Comparison of ENCODE assay signal across 21 mouse cellular contexts in the genomic region with DNA sequence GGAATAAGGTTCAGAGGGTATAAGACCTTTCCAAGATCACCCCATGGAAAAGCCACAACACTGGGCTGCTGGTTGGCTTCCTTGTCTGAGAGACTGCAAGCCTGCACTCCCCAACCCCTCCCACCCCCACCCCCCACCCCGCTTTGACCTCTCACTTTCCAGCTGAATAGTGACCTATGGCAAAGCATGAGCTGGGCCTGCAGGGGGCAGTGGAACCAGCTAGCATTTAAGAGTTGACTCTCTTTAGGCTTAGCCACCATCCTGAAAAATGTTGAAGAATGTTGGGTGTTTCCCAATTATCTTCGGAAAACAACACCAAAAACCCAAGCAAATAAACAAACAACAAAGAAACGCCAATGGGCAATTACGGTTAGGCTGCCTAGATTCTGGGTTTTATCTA. TPM values are rescaled to one million over a fixed set of nuclear protein-coding genes. Genes with fewer than 3 reads are reported as not detected.
DNase-seq lines count a peak whose midpoint lies in the region; ATAC-seq and TF ChIP-seq lines count a peak whose summit lies in the region.
"Had no signal": no experiment of that assay in that cellular context is flagged by ENCODE, and none has a peak within 500 bp of the region (broad histone marks: within the 10 kb centered on the region; RNA-seq: fewer than 3 reads in every experiment).

No protein-coding gene starts in this region.

- ATAC-seq in lung, postnatal 0 days = no peak
- no peak for ATAC-seq in megakaryocyte-erythroid progenitor cell, adult 5-6 weeks (replicated peaks; ENCODE audit: low FRiP score, low TSS enrichment, poor library complexity, severe bottlenecking)
- ATAC-seq: forebrain, embryonic 16.5 days had no signal

- H3K27ac ChIP-seq in kidney, adult 2 months (ENCODE audit: insufficient read depth, low read depth, low read length) = no peak overlapping the region
- H3K27ac ChIP-seq in lung, postnatal 0 days (ENCODE audit: low read length) = no peak overlapping the region
- H3K27ac ChIP-seq in ES-Bruce4 (ENCODE audit: insufficient read depth, low read length) = no peak overlapping the region
- H3K27ac ChIP-seq: embryonic facial prominence, embryonic 13.5 days; forebrain, embryonic 12.5 days; heart, adult 2 months; hindbrain, embryonic 15.5 days had no signal

- no peak overlapping the region for H3K4me3 ChIP-seq in kidney, adult 2 months (ENCODE audit: insufficient read depth, low read depth, low read length)
- H3K4me3 ChIP-seq in lung, postnatal 0 days (ENCODE audit: low read depth, low read length) = no peak overlapping the region
- H3K4me3 ChIP-seq in ES-Bruce4 (ENCODE audit: low read depth, low read length) = no peak overlapping the region
- H3K4me3 ChIP-seq: embryonic facial prominence, embryonic 13.5 days; forebrain, embryonic 12.5 days; heart, adult 2 months; heart, embryonic 12.5 days; hindbrain, embryonic 15.5 days had no signal

- no peak for TF ChIP-seq CTCF in kidney, adult 2 months (conservative IDR thresholded peaks at IDR 0.05; ENCODE audit: insufficient read depth, insufficient read length, low read depth, low read length)
- peak; percentile 31 for TF ChIP-seq CTCF in lung, postnatal 0 days (IDR thresholded peaks at IDR 0.05)
- TF ChIP-seq CTCF in ES-Bruce4 (IDR thresholded peaks at IDR 0.05; ENCODE audit: low read depth, low read length) = peak; percentile 51

- no peaks in the 10 kb centered on the region for H3K9me3 ChIP-seq in lung, postnatal 0 days (ENCODE audit: low read length)
- no peaks in the 10 kb centered on the region for H3K9me3 ChIP-seq in ES-Bruce4 (replicated peaks; ENCODE audit: control insufficient read depth, insufficient read depth, low read length, poor library complexity, severe bottlenecking)
- H3K9me3 ChIP-seq: embryonic facial prominence, embryonic 13.5 days; forebrain, embryonic 12.5 days; heart, embryonic 12.5 days; hindbrain, embryonic 15.5 days had no signal

- no peaks in the 10 kb centered on the region for H3K36me3 ChIP-seq in kidney, adult 2 months (ENCODE audit: control insufficient read depth, insufficient read depth, low read length)
- no peaks in the 10 kb centered on the region for H3K36me3 ChIP-seq in lung, postnatal 0 days (ENCODE audit: insufficient read depth, low read length)
- H3K36me3 ChIP-seq in ES-Bruce4 (ENCODE audit: control insufficient read depth, insufficient read depth, low read length, poor library complexity, severe bottlenecking) = no peaks in the 10 kb centered on the region
- H3K36me3 ChIP-seq: embryonic facial prominence, embryonic 13.5 days; forebrain, embryonic 12.5 days; heart, embryonic 12.5 days; hindbrain, embryonic 15.5 days had no signal

- no peak overlapping the region for H3K4me2 ChIP-seq in lung, postnatal 0 days (replicated peaks; ENCODE audit: low read depth, low read length)
- H3K4me2 ChIP-seq: embryonic facial prominence, embryonic 13.5 days; forebrain, embryonic 12.5 days; heart, embryonic 12.5 days; hindbrain, embryonic 15.5 days had no signal

- peak; percentile 26 for DNase-seq in kidney, postnatal 10 days
- DNase-seq in kidney, adult 2 months = no peak
- DNase-seq in lung, postnatal 0 days (ENCODE audit: low spot score) = no peak
- no peak for DNase-seq in lung, postnatal 14 days
- DNase-seq in ZHBTc4 (ENCODE audit: low read depth, low spot score) = peak; percentile 64
- DNase-seq in neural tube, embryonic 10.5 days (ENCODE audit: extremely low spot score, low spot score) = no peak
- DNase-seq: adrenal gland, postnatal 14 days; cerebellum, adult 18-20 months; gastrocnemius, postnatal 10 days; heart, adult 2 months; heart, postnatal 36 days had no signal

- no peak for TF ChIP-seq POLR2A in kidney, adult 2 months (IDR thresholded peaks at IDR 0.05; ENCODE audit: low read depth, low read length)
- no peak for TF ChIP-seq POLR2A in ES-Bruce4 (IDR thresholded peaks at IDR 0.05; ENCODE audit: insufficient read depth, low read length)

- TF ChIP-seq EP300 in lung, postnatal 0 days (IDR thresholded peaks at IDR 0.05) = no peak
- no peak for TF ChIP-seq EP300 in ES-Bruce4 (IDR thresholded peaks at IDR 0.05; ENCODE audit: insufficient read depth, low read depth, low read length)

- H3K27me3 ChIP-seq in kidney, adult 2 months (replicated peaks; ENCODE audit: control insufficient read depth, insufficient read depth, low read length) = no peaks in the 10 kb centered on the region
- no peaks in the 10 kb centered on the region for H3K27me3 ChIP-seq in lung, postnatal 0 days (replicated peaks; ENCODE audit: insufficient read depth, low read length)
- H3K27me3 ChIP-seq in ES-Bruce4 (ENCODE audit: control insufficient read depth, insufficient read depth, low read length, poor library complexity, severe bottlenecking) = no peaks in the 10 kb centered on the region

- H3K4me1 ChIP-seq in kidney, adult 2 months (ENCODE audit: control insufficient read depth, insufficient read depth, low read length) = peaks cover 15% of the 10 kb centered on the region; the same call in 1 of the 2 replicates
- H3K4me1 ChIP-seq in lung, postnatal 0 days (ENCODE audit: insufficient read depth, low read depth, low read length) = peaks cover 9% of the 10 kb centered on the region; the same call in 1 of the 2 replicates
- peaks cover 3% of the 10 kb centered on the region for H3K4me1 ChIP-seq in ES-Bruce4 (ENCODE audit: control insufficient read depth, insufficient read depth, low read length)

- no peak overlapping the region for H3K9ac ChIP-seq in lung, postnatal 0 days (replicated peaks; ENCODE audit: low read depth)
- H3K9ac ChIP-seq in ES-Bruce4 (ENCODE audit: low read depth, poor library complexity, severe bottlenecking) = no peak overlapping the region
- H3K9ac ChIP-seq: embryonic facial prominence, embryonic 13.5 days; forebrain, embryonic 12.5 days; heart, embryonic 12.5 days; hindbrain, embryonic 15.5 days had no signal

- WGBS in kidney, adult 2 months = 68% methylated on average over 4 of the region's 4 CpGs
- 67% methylated on average over 4 of the region's 4 CpGs for WGBS in lung, postnatal 0 days

RNA-seq across cellular contexts. Expression of a gene that starts 3.1 kb away (rescaled TPM):
- polyA plus RNA-seq in kidney, adult 2 months (2012; rRNA removed) = 163 and 184 TPM in 2 replicates
- polyA plus RNA-seq in lung, postnatal 0 days (2015; fragmentation: Nextera tagmentation; extraction: Ambion mirVana) = 23.4 and 27.4 TPM in 2 replicates
- 31.4 and 35.9 TPM in 2 replicates for polyA plus RNA-seq in ES-Bruce4 (2011; ENCODE audit: insufficient read depth, insufficient read length, low read depth, missing spikeins)
- total RNA-seq in megakaryocyte-erythroid progenitor cell, adult 5-6 weeks (2014; fragmentation: Nextera tagmentation) = 0.82 TPM in 1 of 2 replicates, not detected in the other
- 2.2 TPM in 1 of 2 replicates, not detected in the other for total RNA-seq in megakaryocyte-erythroid progenitor cell, adult 5-6 weeks (2017)

RNA-seq across cellular contexts. Expression of a gene that starts 19.0 kb away (rescaled TPM):
- polyA plus RNA-seq in kidney, adult 2 months (2012; rRNA removed) = 270 and 419 TPM in 2 replicates
- 4.1 TPM in 2 replicates for polyA plus RNA-seq in lung, postnatal 0 days (2015; fragmentation: Nextera tagmentation; extraction: Ambion mirVana)
- polyA plus RNA-seq in ES-Bruce4 (2011; ENCODE audit: insufficient read depth, insufficient read length, low read depth, missing spikeins) = 15.4 and 18.4 TPM in 2 replicates
- total RNA-seq in megakaryocyte-erythroid progenitor cell, adult 5-6 weeks (2014; fragmentation: Nextera tagmentation) = 18.7 and 23.2 TPM in 2 replicates
- 37.0 and 41.1 TPM in 2 replicates for total RNA-seq in megakaryocyte-erythroid progenitor cell, adult 5-6 weeks (2017)

RNA-seq across cellular contexts. Expression of a gene that starts 19.5 kb away (rescaled TPM):
- polyA plus RNA-seq in kidney, adult 2 months (2012; rRNA removed) = 151 and 161 TPM in 2 replicates
- 160 and 171 TPM in 2 replicates for polyA plus RNA-seq in lung, postnatal 0 days (2015; fragmentation: Nextera tagmentation; extraction: Ambion mirVana)
- 9.8 and 10.5 TPM in 2 replicates for polyA plus RNA-seq in ES-Bruce4 (2011; ENCODE audit: insufficient read depth, insufficient read length, low read depth, missing spikeins)
- 6.4 and 10.2 TPM in 2 replicates for total RNA-seq in megakaryocyte-erythroid progenitor cell, adult 5-6 weeks (2014; fragmentation: Nextera tagmentation)
- total RNA-seq in megakaryocyte-erythroid progenitor cell, adult 5-6 weeks (2017) = 0.80 and 2.1 TPM in 2 replicates

RNA-seq across cellular contexts. Expression of a gene that starts 29.5 kb away (rescaled TPM):
- 0.41 and 0.48 TPM in 2 replicates for polyA plus RNA-seq in kidney, adult 2 months (2012; rRNA removed)
- polyA plus RNA-seq in lung, postnatal 0 days (2015; fragmentation: Nextera tagmentation; extraction: Ambion mirVana) = not detected in 2 replicates
- not detected in 2 replicates for polyA plus RNA-seq in ES-Bruce4 (2011; ENCODE audit: insufficient read depth, insufficient read length, low read depth, missing spikeins)
- not detected in 2 replicates for total RNA-seq in megakaryocyte-erythroid progenitor cell, adult 5-6 weeks (2014; fragmentation: Nextera tagmentation)
- total RNA-seq in megakaryocyte-erythroid progenitor cell, adult 5-6 weeks (2017) = not detected in 2 replicates
- total RNA-seq: adrenal gland, postnatal 14 days; gastrocnemius, postnatal 10 days; gastrocnemius, postnatal 4 days; heart, adult 2 months; heart, postnatal 36 days had no signal
- polyA plus RNA-seq: embryonic facial prominence, embryonic 13.5 days; forebrain, embryonic 12.5 days; forebrain, embryonic 16.5 days; heart, embryonic 12.5 days; heart, embryonic 16.5 days; hindbrain, embryonic 11.5 days; hindbrain, embryonic 15.5 days had no signal

RNA-seq across cellular contexts. Expression of a gene that starts 43.2 kb away (rescaled TPM):
- 2.7 and 5.7 TPM in 2 replicates for polyA plus RNA-seq in kidney, adult 2 months (2012; rRNA removed)
- 0.20 and 0.23 TPM in 2 replicates for polyA plus RNA-seq in lung, postnatal 0 days (2015; fragmentation: Nextera tagmentation; extraction: Ambion mirVana)
- 0.70 TPM in 1 of 2 replicates, not detected in the other for polyA plus RNA-seq in ES-Bruce4 (2011; ENCODE audit: insufficient read depth, insufficient read length, low read depth, missing spikeins)
- 0.96 TPM in 1 of 2 replicates, not detected in the other for total RNA-seq in megakaryocyte-erythroid progenitor cell, adult 5-6 weeks (2014; fragmentation: Nextera tagmentation)
- 0.46 TPM in 1 of 2 replicates, not detected in the other for total RNA-seq in megakaryocyte-erythroid progenitor cell, adult 5-6 weeks (2017)
- total RNA-seq: heart, adult 2 months; heart, postnatal 36 days had no signal
- polyA plus RNA-seq: heart, adult 2 months had no signal

Comparison
In these comparisons a context has a peak if more than half of its experiments do, and no peak if none do; other contexts are left out.
1. DNase-seq: peak in kidney, postnatal 10 days (single experiment) and ZHBTc4 (single experiment); none in kidney, adult 2 months (single experiment), lung, postnatal 0 days (single experiment), lung, postnatal 14 days (single experiment) and neural tube, embryonic 10.5 days (single experiment).
2. RNA of a gene that starts 19.0 kb away (polyA plus RNA-seq): 270 to 419 TPM in kidney, adult 2 months; 15.4 to 18.4 TPM in ES-Bruce4 and 4.1 TPM in lung, postnatal 0 days; every median in the first group is over 10 times any median in the second.
3. RNA of a gene that starts 19.5 kb away (polyA plus RNA-seq): 160 to 171 TPM in lung, postnatal 0 days and 151 to 161 TPM in kidney, adult 2 months; 9.8 to 10.5 TPM in ES-Bruce4; every median in the first group is over 10 times any median in the second.